Mouse (Mus musculus) urinary bladder, postnatal 14 days (tissue): Measurements from ENCODE around the gene Nckap5.

Experiments used
- DNase-seq: peaks from one replicate; pipeline ENCODE4 v3.0.0; 2021; ENCODE audit warnings: low spot score

The Nckap5 gene

DNA sequence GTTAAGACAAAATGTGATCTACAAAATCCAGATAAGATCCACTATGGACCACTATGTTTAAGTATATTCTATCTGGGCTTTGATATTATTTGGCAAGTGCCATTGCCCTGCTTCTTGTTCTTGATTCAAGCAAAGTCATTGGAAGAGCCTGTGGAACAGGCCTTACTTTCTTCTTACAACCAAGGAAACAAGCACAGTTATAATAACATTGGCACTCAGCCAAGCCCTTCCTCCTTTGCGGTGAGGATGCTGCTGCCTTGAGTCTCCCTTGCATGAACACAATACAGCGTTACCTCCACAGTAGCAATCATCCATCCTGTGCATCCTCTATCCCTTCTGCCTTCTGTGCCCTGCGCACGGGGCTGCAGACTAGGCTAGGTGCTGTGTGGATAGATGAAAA, 823.0 kb downstream of the Nckap5 start:
- DNase-seq, result no peak

DNA sequence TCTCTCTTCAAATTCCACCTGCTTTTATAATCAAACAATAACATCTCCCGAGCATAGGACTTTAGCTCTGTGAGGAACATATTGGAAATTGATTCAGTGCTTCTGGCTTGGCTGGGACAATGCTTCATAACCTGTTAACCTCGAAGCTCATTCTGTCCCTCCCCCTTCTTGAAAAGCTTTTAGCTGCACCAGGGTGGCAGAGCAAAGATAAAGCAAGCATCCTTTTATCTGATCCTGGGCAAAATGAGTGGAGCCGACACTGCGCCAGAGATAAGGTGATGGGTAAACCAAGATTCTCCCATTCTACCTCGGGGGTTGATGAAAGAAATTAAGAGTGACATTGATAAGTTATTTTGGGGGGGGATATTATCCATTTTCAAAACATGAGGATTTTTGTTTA, 824.9 kb downstream of the Nckap5 start:
- DNase-seq, result no peak

DNA sequence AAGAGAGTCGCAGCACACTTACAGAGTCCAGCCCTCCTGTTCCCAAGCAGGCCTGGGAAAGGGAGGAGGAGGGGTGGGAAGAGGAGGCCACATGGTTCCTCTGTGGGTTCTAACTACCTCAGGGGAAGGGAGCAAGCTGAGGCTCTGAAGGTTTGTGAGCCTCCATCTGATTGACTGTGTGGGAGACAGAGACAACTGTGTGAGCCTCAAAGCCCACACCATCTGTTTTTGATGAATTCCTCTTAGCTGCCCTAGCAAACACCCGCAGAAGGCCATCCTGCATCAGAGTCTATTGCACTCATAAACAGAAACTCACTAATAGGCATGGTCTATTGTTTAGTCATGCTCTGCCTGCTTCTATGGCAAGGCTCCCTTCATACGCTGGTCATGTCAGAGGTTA, 834.1 kb downstream of the Nckap5 start:
- DNase-seq, result no peak

DNA sequence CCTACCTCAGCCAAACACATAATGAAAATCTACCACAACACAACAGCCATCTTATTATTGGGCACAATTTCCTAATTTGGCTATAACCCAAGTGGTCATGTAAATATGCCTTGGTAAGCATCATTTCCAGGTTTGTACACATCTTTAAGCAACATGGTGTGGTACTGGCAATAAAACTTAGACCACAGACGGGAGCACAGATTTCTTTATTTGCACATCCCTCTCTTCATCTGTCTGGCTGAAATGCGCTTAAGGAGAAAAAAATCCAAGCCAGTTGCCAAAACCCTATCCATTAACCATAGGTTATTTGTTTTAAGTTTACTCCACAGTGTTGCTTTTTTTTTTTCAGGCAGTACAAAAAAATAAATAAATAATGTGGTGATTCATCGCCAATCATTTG, 842.8 kb downstream of the Nckap5 start:
- DNase-seq, result no peak

GRCm38 (mm10) chr1:125984570-125984969, 846.0 kb downstream of the Nckap5 start:
- no peak for DNase-seq

- DNase-seq, result no peak
These were observed 856.0 kb downstream of the Nckap5 start for GRCm38 (mm10) chr1:125974649-125975048.

DNA sequence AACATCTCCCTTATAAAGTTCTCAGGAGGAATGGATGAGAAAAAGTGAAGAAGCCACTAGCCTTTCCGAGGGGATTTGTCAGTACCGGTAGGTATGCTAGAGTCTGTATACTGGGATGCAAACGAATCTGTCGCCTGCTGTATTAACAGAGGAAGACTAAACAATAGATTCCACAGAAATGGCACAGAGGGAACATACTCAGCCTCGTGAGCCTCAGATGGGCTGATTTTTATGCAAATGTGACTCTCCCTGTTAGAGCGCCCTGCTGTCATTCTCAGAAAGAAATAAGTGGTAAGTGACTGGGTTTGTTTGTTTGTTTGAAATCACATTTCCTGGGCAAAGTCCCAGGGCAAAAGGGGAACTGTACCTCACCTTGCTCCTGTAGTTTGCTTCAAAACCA, 858.7 kb downstream of the Nckap5 start:
- DNase-seq, result no peak

DNA sequence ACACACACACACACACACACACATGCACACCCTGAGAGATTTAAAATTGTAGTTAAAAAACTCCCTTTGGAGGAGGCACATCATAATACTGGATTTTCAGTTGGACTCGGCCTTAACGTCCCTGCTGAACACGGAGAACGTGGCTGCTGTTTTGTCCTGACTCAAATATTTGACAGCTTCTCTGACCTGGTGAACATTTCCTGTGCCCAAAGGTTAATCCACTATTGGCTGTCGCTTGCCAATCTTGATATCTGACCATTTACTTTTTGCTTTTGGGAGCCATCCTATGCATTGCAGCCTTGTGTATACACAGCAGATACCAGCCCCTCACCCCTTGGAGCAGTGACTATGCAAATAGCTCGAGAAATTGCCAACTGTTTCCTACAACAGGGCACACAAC, 862.9 kb downstream of the Nckap5 start:
- DNase-seq, result no peak

- DNase-seq, result no peak
These were observed 879.6 kb downstream of the Nckap5 start for GRCm38 (mm10) chr1:125951026-125951425.

- DNase-seq, result no peak
These were observed 881.5 kb downstream of the Nckap5 start for GRCm38 (mm10) chr1:125949076-125949475.

DNA sequence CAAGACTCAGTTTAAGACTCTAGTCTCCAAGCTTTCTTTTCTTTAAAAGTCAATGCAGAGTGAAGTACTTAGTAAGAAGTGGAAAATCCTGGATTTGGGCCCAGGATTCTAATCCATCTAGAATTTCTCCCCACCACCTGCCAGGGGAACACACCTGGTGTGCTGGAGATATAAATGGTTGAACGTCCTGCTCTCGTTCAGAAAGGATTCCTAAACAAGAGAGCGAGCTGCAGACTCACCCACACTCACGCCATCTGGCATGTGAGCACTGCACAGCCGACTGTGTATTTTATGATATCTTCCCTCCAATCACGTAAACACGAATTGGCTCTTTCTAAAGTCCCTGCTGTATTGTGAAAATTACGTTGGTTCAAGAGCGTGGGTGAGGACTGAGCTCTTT, 885.5 kb downstream of the Nckap5 start:
- no peak for DNase-seq

DNA sequence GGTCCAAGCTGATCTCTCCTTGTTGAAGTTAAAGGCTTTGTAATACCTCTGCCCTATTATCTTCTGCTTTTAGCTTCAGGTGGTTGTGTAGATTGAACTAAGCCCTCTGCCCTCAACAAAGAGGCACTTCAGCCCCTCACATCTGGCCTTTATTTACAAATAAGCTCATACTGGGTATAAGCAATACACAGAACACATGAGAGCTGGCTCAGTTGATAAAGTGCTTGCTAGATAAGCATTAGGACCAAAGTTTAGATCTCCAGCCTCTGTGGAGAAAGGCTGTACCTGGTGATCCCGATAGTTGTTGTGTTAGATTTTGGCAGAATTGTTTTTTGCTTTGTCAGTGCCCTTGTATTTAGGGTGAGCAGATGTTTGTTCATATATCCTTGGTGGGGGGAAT, 887.3 kb downstream of the Nckap5 start:
- no peak for DNase-seq

DNA sequence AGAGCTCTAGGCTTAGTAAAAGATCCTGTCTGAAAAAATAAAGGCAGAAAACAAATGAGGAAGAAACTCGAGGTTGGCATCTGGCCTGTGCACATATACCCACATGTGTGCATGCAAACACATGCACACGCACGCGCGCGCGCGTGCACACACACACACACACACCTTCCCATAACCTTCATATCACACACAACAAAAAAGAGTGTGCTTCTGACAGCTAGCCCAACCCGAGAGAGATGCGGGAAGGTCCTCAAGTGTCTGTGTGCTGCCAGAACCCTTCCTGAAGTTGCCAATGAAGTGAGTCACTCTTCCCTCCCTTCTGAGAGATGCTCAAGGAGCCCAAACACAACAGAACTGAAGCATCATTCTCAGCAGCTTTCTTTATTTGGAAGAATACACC, 905.1 kb downstream of the Nckap5 start:
- DNase-seq, result no peak

DNA sequence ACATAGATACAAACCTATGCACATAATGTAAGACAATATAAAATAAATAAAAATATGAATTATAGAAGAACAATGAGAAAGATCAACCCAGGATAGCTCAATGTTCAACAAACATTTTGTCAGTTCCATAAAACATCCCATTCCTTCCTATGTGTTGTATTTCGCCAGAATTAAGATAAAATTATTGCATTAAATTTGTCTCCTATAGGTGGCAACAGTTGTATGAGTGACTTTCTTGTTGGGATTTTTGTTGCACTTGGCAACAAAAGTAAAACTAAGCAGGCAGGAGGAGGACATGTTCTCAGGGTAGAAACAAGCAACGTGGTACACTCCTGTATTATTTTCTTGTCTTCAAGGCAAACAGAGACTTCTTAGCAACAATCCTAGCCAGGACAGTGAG, 907.5 kb downstream of the Nckap5 start:
- DNase-seq, result no peak

- no peak for DNase-seq
These were observed 909.9 kb downstream of the Nckap5 start for GRCm38 (mm10) chr1:125920696-125921095.

DNA sequence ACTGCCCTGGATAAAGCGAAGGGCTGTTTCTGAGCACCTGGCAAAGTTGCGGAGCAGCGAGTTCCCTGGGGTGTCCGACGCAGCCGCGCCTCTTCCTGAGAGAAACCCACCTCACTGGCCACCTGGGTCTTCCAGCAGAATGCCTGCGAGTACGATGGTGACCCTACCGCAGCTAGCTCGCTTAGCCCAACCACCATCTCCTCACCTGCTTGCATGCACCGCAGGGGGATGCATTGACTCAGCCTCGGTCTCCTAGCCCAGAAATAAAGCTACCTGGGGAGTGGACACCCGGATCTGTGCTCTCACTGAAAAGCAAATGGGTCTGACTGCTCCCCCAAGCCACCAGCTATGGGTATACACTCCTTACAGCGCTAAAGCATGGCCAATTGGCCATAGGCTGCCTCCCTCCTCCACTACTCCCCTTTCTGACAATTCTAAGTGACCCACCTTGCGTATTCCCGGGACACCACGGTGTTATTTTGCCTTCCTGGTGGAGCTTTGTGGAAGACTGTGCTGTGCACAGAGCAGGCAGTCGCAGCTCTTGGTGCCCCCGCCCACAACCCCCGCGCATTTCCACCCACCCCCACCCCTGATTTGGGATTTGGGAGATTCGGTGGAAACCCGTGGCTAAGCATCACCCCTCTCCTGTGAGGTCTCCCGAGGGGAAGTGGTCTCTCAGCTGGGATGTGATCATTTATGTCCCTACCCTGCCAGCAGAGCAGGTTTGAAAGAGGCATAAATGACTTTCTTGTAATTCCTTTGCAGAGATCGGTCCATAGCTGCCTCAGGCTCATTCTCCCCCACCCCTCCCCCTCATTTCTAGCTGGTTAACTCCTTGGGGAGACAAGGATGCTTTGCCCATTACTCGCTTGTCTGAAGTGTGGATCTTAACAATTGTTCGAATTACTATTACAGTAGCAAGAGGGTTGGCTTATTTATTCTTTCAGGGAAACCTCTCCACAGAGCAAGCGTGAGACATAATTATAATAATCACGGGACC, 917.7 kb downstream of the Nckap5 start, which contains the start of gene Lypd1:
TSS of gene Lypd1 (minus strand) at position 501 of the 1,000 bp plus-strand sequence.
- no peak for DNase-seq

DNA sequence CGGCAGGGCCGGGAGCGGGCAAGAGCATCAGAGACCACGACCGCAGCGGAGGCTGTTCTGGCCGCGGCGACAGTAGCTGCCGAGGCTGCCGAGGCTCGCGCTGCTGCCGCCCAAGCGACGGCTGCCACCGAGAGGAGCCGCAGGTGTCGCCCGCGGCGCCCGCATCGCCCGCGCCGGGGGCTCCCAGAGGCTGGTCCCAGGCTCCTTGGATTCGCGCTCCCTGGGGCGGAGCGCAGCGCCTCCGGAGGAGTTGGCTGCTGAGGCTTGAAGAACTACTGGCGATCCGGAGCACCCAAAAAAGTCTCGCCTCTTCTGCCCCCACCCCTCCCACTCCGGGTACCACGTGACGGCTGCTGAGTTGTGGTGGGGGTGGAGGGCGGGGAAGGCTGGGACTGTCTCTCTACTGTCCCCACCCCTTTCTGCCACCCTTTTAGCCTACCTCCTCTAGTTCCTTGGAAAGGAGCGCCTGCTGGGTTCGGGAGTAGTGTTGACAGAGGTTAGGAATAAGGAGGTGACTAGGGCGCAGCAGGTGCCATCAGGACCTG, 918.6 kb downstream of the Nckap5 start:
- DNase-seq, result peak; percentile 4

DNA sequence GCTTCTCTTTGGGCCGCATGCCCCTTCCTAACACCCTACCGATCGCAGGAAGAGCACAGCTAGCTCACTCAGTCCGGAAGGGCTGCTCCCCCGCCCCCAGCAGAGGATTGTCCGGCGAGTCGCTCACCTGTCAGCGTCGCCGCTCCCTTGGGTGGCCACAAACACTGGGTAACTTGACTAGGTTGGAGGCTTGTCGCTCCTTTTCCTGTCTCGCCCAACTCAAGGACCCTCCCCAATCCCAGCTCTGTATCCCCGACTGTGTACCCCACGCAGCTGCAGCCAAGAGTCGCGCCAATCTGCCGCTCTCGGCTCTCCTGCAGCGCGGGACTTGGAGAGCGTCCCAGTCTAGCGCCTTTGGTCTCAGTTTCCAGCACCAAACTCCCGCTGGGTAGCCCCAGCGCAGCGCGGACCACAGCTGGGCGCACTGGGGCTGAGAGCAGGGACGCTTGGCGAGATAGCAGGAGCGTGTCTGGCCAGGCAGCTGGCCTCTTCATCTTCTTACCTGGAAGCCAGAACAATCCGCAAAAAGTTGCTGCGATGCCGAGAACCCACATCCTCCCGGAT, 919.2 kb downstream of the Nckap5 start:
- DNase-seq, result peak; percentile 3

DNA sequence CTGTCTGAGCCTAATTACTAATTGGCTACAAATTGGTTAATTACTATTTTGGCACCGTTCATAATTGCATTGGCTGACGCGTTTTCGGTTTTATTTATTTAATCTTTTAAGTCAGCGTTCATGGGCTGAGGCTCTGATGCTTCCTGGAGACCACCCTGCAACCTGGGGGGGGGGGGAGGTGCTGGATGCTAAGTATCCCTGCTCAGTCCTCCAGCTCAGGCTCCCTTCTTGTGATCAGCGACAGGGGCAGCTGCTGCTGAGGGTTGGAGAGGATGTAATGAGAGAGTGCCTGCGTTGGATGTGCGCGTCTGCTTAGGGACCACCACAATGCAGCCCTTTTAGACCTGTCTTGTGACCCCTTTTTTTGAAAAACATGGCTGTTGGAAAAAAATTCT, 919.7 kb downstream of the Nckap5 start:
- DNase-seq, result no peak

DNA sequence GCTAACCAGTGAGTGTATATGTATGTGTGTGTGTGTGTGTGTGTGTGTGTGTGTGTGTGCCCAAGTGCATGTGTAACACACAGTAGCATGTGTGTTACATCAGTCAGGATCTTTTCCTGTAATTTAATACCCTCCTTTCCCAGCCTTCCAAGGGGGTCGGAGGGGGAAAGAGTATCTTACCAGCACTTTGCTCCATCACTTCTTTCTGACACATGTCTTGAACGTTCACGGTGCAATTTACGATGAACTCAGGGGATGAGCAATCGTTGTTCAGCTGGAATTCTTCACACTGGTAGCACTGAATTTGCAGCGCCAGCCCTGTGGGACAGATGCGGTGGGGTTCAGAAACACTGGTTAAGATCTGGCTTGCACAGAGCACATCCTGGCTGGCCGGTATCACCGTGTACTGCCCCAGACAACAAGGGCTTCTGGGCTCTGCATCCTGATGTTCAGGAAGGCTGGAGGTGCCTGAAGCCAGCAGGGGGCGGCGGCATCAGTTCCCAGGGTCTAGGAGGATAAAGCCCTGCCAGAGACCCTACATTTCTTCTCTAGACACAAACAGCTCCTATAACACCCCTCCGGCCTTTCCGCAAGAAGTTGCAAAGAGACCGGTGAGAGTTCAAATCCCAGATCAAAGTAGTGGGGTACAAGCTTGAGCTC, 920.3 kb downstream of the Nckap5 start:
- peak; percentile 6 for DNase-seq

- no peak for DNase-seq
These were observed 937.4 kb downstream of the Nckap5 start for GRCm38 (mm10) chr1:125893158-125893557.

- no peak for DNase-seq
These were observed 960.5 kb downstream of the Nckap5 start for GRCm38 (mm10) chr1:125870056-125870455.
